Mouse (Mus musculus): ENCODE data around the gene Slc22a2. TPM values are rescaled to one million over a fixed set of nuclear protein-coding genes. Genes with fewer than 3 reads are reported as not detected.

Slc22a2 gene
- total RNA-seq, 1 experiment = not detected

- in situ Hi-C loops (cut with MboI; ENCODE audit: low sequenced_read_pairs in 2 of 2, unreplicated experiment in 2 of 2) = no loop called here
These were observed 93.2 kb downstream of the Slc22a2 start for GRCm38 (mm10) chr17:12677139-12677538.

More at GRCm38 (mm10) chr17:12677139-12677538, 93.2 kb downstream of the Slc22a2 start:
- no peak overlapping the region for H3K9ac ChIP-seq (ENCODE audit: insufficient read depth, low read depth, low read length, poor library complexity, severe bottlenecking)
- no peaks in the 10 kb centered on the region for H3K4me1 ChIP-seq (ENCODE audit: control insufficient read depth in 2 of 2, insufficient read depth in 2 of 2, low read length in 2 of 2, poor library complexity in 1 of 2)
- TF ChIP-seq MAFK (IDR thresholded peaks at IDR 0.05; ENCODE audit: insufficient read depth, low read depth, low read length) (no peak), CHD2 (IDR thresholded peaks at IDR 0.05; ENCODE audit: low read depth, low read length) (no peak), ZNF384 (IDR thresholded peaks at IDR 0.05; ENCODE audit: low read depth, low read length) (no peak), ZC3H11A (IDR thresholded peaks at IDR 0.05; ENCODE audit: borderline replicate concordance, low read depth, low read length) (no peak), HCFC1 (IDR thresholded peaks at IDR 0.05; ENCODE audit: borderline replicate concordance, insufficient read depth, low read length) (no peak)
- H3K9me3 ChIP-seq (ENCODE audit: control insufficient read depth, insufficient read depth, low read depth, low read length) = no peaks in the 10 kb centered on the region
- no peak overlapping the region for H3K27ac ChIP-seq (ENCODE audit: insufficient read depth, low read depth, low read length, poor library complexity, severe bottlenecking)
- no peak for DNase-seq (ENCODE audit: low read depth, low spot score)
- H3K4me3 ChIP-seq (ENCODE audit: insufficient read depth in 1 of 2, low read depth in 1 of 2, low read length in 2 of 2, poor library complexity in 1 of 2, severe bottlenecking in 1 of 2) = no peak overlapping the region
- no peaks in the 10 kb centered on the region for H3K36me3 ChIP-seq (ENCODE audit: control insufficient read depth, insufficient read depth, low read length, poor library complexity, severe bottlenecking)

Other genes starting within 250 kb of the Slc22a2 start
- not detected in 2 replicates for gene Plg, start 205.5 kb upstream of the Slc22a2 start, total RNA-seq (2012; rRNA removed)
- gene Slc22a3, start 76.4 kb upstream of the Slc22a2 start, total RNA-seq (2012; rRNA removed) = 0.22 TPM in 1 of 2 replicates, not detected in the other
- 0.11 and 0.18 TPM in 2 replicates for gene Slc22a1, start 91.7 kb downstream of the Slc22a2 start, total RNA-seq (2012; rRNA removed)
- gene Igf2r, start 185.5 kb downstream of the Slc22a2 start, total RNA-seq (2012; rRNA removed) = 91.9 and 168 TPM in 2 replicates